Mouse (Mus musculus) G1E (cell line): ENCODE measurements around the gene Atp2c2. TPM values are rescaled to one million over a fixed set of nuclear protein-coding genes. Genes with fewer than 3 reads are reported as not detected.

Experiments
- ATAC-seq: 2 replicates; pipeline ENCODE4 v1.8.0; 2016; ENCODE audit warnings: mild to moderate bottlenecking; ENCODE audit not compliant: insufficient number of reproducible peaks, poor library complexity, low FRiP score, severe bottlenecking; ENCODE audit errors: extremely low read depth
- DNase-seq: peaks from one replicate; pipeline ENCODE4 v3.0.0; 2012; ENCODE audit warnings: low spot score
- H3K27me3 ChIP-seq: 2 replicates; pipeline ENCODE4 v1.6.1; 2012; ENCODE audit warnings: mild to moderate bottlenecking, low read length, inconsistent platforms; ENCODE audit not compliant: insufficient read depth
- H3K36me3 ChIP-seq: replicated peaks from 2 replicates; pipeline ENCODE3; 2012; ENCODE audit warnings: mild to moderate bottlenecking, inconsistent platforms
- H3K4me1 ChIP-seq: 2 replicates; pipeline ENCODE4 v1.6.1; 2012; ENCODE audit warnings: low read depth, low read length, inconsistent platforms, mixed read lengths; ENCODE audit not compliant: insufficient read depth
- H3K4me3 ChIP-seq: 2 replicates; pipeline ENCODE4 v1.5.1; 2012; ENCODE audit warnings: low read depth, mild to moderate bottlenecking, inconsistent platforms, low read length, moderate library complexity, mixed read lengths
- H3K9me3 ChIP-seq: replicated peaks from 2 replicates; pipeline ENCODE4 v1.6.1; 2012; ENCODE audit warnings: inconsistent platforms
- CTCF ChIP-seq: IDR thresholded peaks from 2 replicates; pipeline ENCODE4 v1.5.1; 2012; ENCODE audit warnings: low read depth, low read length, inconsistent platforms, mixed read lengths
- GATA1 ChIP-seq: IDR thresholded peaks from 2 replicates; pipeline ENCODE4 v1.6.1; 2012; ENCODE audit warnings: borderline replicate concordance, low read length, inconsistent platforms, mixed read lengths
- GATA2 ChIP-seq: IDR thresholded peaks from 2 replicates; pipeline ENCODE4 v1.6.1; 2012; ENCODE audit warnings: low read depth, low read length, inconsistent platforms, borderline replicate concordance
- POLR2AphosphoS5 ChIP-seq: IDR thresholded peaks from 2 replicates; pipeline ENCODE4 v1.6.1; 2012; ENCODE audit warnings: low read depth, low read length, inconsistent platforms; ENCODE audit not compliant: insufficient replicate concordance
- TAL1 ChIP-seq: conservative IDR thresholded peaks from 2 replicates; pipeline ENCODE4 v1.6.1; 2012; ENCODE audit warnings: low read depth, low read length, inconsistent platforms, mixed read lengths
- polyA plus RNA-seq: library from polyadenylated mRNA; stranded (reverse); fragments of >175 nt; gene quantifications from 2 replicates; pipeline ENCODE4 v1.2.3, GENCODE M21; 2012
- total RNA-seq, 2 experiments: library from RNA; stranded (forward) in 1 of 2; stranded (reverse) in 1 of 2; fragments of 200-1000 nt in 1 of 2; fragments of >200 nt in 1 of 2; fragmentation: Nextera tagmentation in 1 of 2; gene quantifications; 2 replicates each; pipeline ENCODE4 v1.2.3; 2014 to 2017

Atp2c2 gene
- total and polyA plus RNA-seq, 3 experiments = not detected

- no peak for TF ChIP-seq CTCF
- no peak for TF ChIP-seq POLR2AphosphoS5
- TF ChIP-seq GATA1 = no peak
- no peak for TF ChIP-seq GATA2
- TF ChIP-seq TAL1 = no peak
- DNase-seq (no peak), ATAC-seq (no peak)
- no peak overlapping the region for H3K4me3 ChIP-seq
- peaks cover 17% of the 10 kb centered on the region for H3K4me1 ChIP-seq
- H3K27me3 ChIP-seq = peaks cover 42% of the 10 kb centered on the region
- no peaks in the 10 kb centered on the region for H3K9me3 ChIP-seq
- no peaks in the 10 kb centered on the region for H3K36me3 ChIP-seq
These were observed 84.9 kb downstream of the Atp2c2 start for GRCm38 (mm10) chr8:119784676-119785075.

- Histone ChIP-seq H3K27me3 (peaks cover 46% of the 10 kb centered on the region), H3K36me3 (no peaks in the 10 kb centered on the region), H3K9me3 (no peaks in the 10 kb centered on the region), H3K4me1 (peaks cover 13% of the 10 kb centered on the region), H3K4me3 (no peak overlapping the region)
- no peak for TF ChIP-seq TAL1
- TF ChIP-seq GATA1 = no peak
- no peak for TF ChIP-seq CTCF
- no peak for TF ChIP-seq POLR2AphosphoS5
- TF ChIP-seq GATA2 = no peak
- no peak for DNase-seq
- no peak for ATAC-seq
These were observed 86.1 kb downstream of the Atp2c2 start for GRCm38 (mm10) chr8:119785764-119786405.

- no peaks in the 10 kb centered on the region for H3K9me3 ChIP-seq
- DNase-seq = no peak
- peaks cover 6% of the 10 kb centered on the region for H3K4me1 ChIP-seq
- no peaks in the 10 kb centered on the region for H3K36me3 ChIP-seq
- H3K4me3 ChIP-seq = no peak overlapping the region
- H3K27me3 ChIP-seq = peaks cover 45% of the 10 kb centered on the region
- ATAC-seq = no peak; the same call in 1 of the 2 replicates
- TF ChIP-seq TAL1 (no peak), GATA2 (no peak), POLR2AphosphoS5 (no peak), CTCF (no peak)
These were observed 87.1 kb downstream of the Atp2c2 start for GRCm38 (mm10) chr8:119786871-119787270.

GRCm38 (mm10) chr8:119787341-119787740 is 87.5 kb downstream of the Atp2c2 start:
- peaks cover 6% of the 10 kb centered on the region for H3K4me1 ChIP-seq
- TF ChIP-seq GATA2 = no peak
- no peak for TF ChIP-seq POLR2AphosphoS5
- no peak for TF ChIP-seq TAL1
- no peak for TF ChIP-seq CTCF
- TF ChIP-seq GATA1 = no peak
- DNase-seq (no peak), ATAC-seq (no peak)
- H3K27me3 ChIP-seq = peaks cover 49% of the 10 kb centered on the region
- H3K4me3 ChIP-seq = no peak overlapping the region
- no peaks in the 10 kb centered on the region for H3K9me3 ChIP-seq
- H3K36me3 ChIP-seq = no peaks in the 10 kb centered on the region

GRCm38 (mm10) chr8:119788607-119789381 is 89.0 kb downstream of the Atp2c2 start:
- Histone ChIP-seq H3K4me1 (peaks cover 6% of the 10 kb centered on the region; the same call in 1 of the 2 replicates), H3K27me3 (peaks cover 52% of the 10 kb centered on the region), H3K4me3 (no peak overlapping the region), H3K9me3 (no peaks in the 10 kb centered on the region), H3K36me3 (no peaks in the 10 kb centered on the region)
- no peak for TF ChIP-seq TAL1
- TF ChIP-seq POLR2AphosphoS5 = no peak
- no peak for TF ChIP-seq CTCF
- no peak for TF ChIP-seq GATA2
- TF ChIP-seq GATA1 = no peak
- no peak for ATAC-seq
- no peak for DNase-seq

GRCm38 (mm10) chr8:119789581-119789980 is 89.8 kb downstream of the Atp2c2 start:
- no peak overlapping the region for H3K4me3 ChIP-seq
- H3K4me1 ChIP-seq = peaks cover 6% of the 10 kb centered on the region; the same call in 1 of the 2 replicates
- TF ChIP-seq POLR2AphosphoS5 (no peak), GATA2 (no peak), GATA1 (no peak), CTCF (no peak), TAL1 (no peak)
- no peaks in the 10 kb centered on the region for H3K36me3 ChIP-seq
- ATAC-seq = no peak
- peaks cover 46% of the 10 kb centered on the region for H3K27me3 ChIP-seq
- no peak for DNase-seq
- H3K9me3 ChIP-seq = no peaks in the 10 kb centered on the region
